Mouse (Mus musculus) MEL (cell line): ENCODE measurements around the gene Cntn5. TPM values are rescaled to one million over a fixed set of nuclear protein-coding genes. Genes with fewer than 3 reads are reported as not detected.
A peak's percentile ranks its signal among the peaks of the same experiment; 100 is the strongest.

Experiments
- DNase-seq: peaks from one replicate; pipeline ENCODE4 v3.0.0; 2011; ENCODE audit warnings: low read depth, low spot score
- H3K27ac ChIP-seq: 2 replicates; pipeline ENCODE4 v1.5.1; 2012; ENCODE audit warnings: low read depth, mild to moderate bottlenecking, control low read depth, low read length, moderate library complexity; ENCODE audit not compliant: control insufficient read depth
- H3K27me3 ChIP-seq, 2 experiments: fragments of 150-350 bp in 1 of 2; sonication (generic) in 1 of 2; 2 replicates each; pipeline ENCODE4 v1.6.1; 2012; ENCODE audit warnings: low read length in 2 of 2, mild to moderate bottlenecking in 2 of 2, improper control_type of control experiment in 1 of 2, moderate library complexity in 1 of 2; ENCODE audit not compliant: insufficient read depth in 2 of 2, control insufficient read depth in 1 of 2
- H3K36me3 ChIP-seq, 2 experiments: 2 replicates each; pipeline ENCODE4 v1.6.1; 2012 to 2014; ENCODE audit warnings: low read length in 2 of 2, improper control_type of control experiment in 1 of 2, inconsistent platforms in 1 of 2, mild to moderate bottlenecking in 1 of 2; ENCODE audit not compliant: insufficient read depth in 2 of 2, control insufficient read depth in 1 of 2
- H3K4me1 ChIP-seq, 2 experiments: fragments of 150-350 bp in 1 of 2; sonication (generic) in 1 of 2; 2 replicates each; pipeline ENCODE4 v1.6.1; 2012; ENCODE audit warnings: low read length in 2 of 2, improper control_type of control experiment in 1 of 2, mild to moderate bottlenecking in 1 of 2; ENCODE audit not compliant: insufficient read depth in 2 of 2, control insufficient read depth in 1 of 2
- H3K4me3 ChIP-seq, 2 experiments: fragments of 150-350 bp in 1 of 2; sonication (generic) in 1 of 2; 2 replicates each; pipeline ENCODE4 v1.5.1; 2012; ENCODE audit warnings: low read depth in 2 of 2, low read length in 2 of 2, mild to moderate bottlenecking in 2 of 2, moderate library complexity in 2 of 2, control low read depth in 1 of 2, improper control_type of control experiment in 1 of 2; ENCODE audit not compliant: control insufficient read depth in 1 of 2, insufficient read depth in 1 of 2
- H3K79me2 ChIP-seq: 2 replicates; pipeline ENCODE4 v1.6.1; 2012; ENCODE audit warnings: mild to moderate bottlenecking, low read length, moderate library complexity; ENCODE audit not compliant: control insufficient read depth, poor library complexity, insufficient read depth
- H3K9ac ChIP-seq: 2 replicates; pipeline ENCODE4 v1.6.1; 2012; ENCODE audit warnings: low read depth, mild to moderate bottlenecking, control low read depth, low read length, moderate library complexity; ENCODE audit not compliant: control insufficient read depth, poor library complexity, severe bottlenecking
- H3K9me3 ChIP-seq: fragments of 150-350 bp; sonication (generic); replicated peaks from 2 replicates; pipeline ENCODE4 v1.6.1; 2012; ENCODE audit warnings: mild to moderate bottlenecking, low read length, improper control_type of control experiment, moderate library complexity; ENCODE audit not compliant: insufficient read depth
- CTCF ChIP-seq, 3 experiments: IDR thresholded peaks in 2 of 3; conservative IDR thresholded peaks in 1 of 3; 2 replicates each; pipeline ENCODE4 v1.5.1; 2011 to 2012; ENCODE audit warnings: low read length in 3 of 3, low read depth in 2 of 3, mild to moderate bottlenecking in 2 of 3, improper control_type of control experiment in 1 of 3, inconsistent platforms in 1 of 3, mixed read lengths in 1 of 3, moderate library complexity in 1 of 3; ENCODE audit not compliant: control insufficient read depth in 1 of 3, insufficient read depth in 1 of 3, poor library complexity in 1 of 3, severe bottlenecking in 1 of 3
- ELF1 ChIP-seq: IDR thresholded peaks from 2 replicates; pipeline ENCODE4 v1.6.1; 2014; ENCODE audit warnings: low read depth, mild to moderate bottlenecking, inconsistent platforms, low read length, improper control_type of control experiment, moderate library complexity
- EP300 ChIP-seq, 2 experiments: IDR thresholded peaks; 2 replicates each; pipeline ENCODE4 v1.6.1; 2011; ENCODE audit warnings: improper control_type of control experiment in 2 of 2, low read length in 2 of 2, low read depth in 1 of 2, mild to moderate bottlenecking in 1 of 2
- KAT2A ChIP-seq: conservative IDR thresholded peaks from 2 replicates; pipeline ENCODE4 v1.6.1; 2012; ENCODE audit warnings: low read depth, low read length, improper control_type of control experiment, inconsistent platforms
- NELFE ChIP-seq: IDR thresholded peaks from 2 replicates; pipeline ENCODE4 v1.6.1; 2011; ENCODE audit warnings: low read depth, low read length, improper control_type of control experiment
- NRF1 ChIP-seq: IDR thresholded peaks from 2 replicates; pipeline ENCODE4 v1.6.1; 2014; ENCODE audit warnings: low read depth, mild to moderate bottlenecking, inconsistent platforms, low read length, improper control_type of control experiment, moderate library complexity; ENCODE audit not compliant: poor library complexity, insufficient read depth, severe bottlenecking
- POLR2AphosphoS2 ChIP-seq: IDR thresholded peaks from 2 replicates; pipeline ENCODE4 v1.6.1; 2011; ENCODE audit warnings: low read length, improper control_type of control experiment
- POLR2AphosphoS5 ChIP-seq: IDR thresholded peaks from 2 replicates; pipeline ENCODE4 v1.6.1; 2012; ENCODE audit warnings: low read depth, borderline replicate concordance, mild to moderate bottlenecking, inconsistent platforms, low read length, moderate library complexity, mixed read lengths
- RAD21 ChIP-seq: IDR thresholded peaks from 2 replicates; pipeline ENCODE4 v1.6.1; 2011; ENCODE audit warnings: mild to moderate bottlenecking, low read depth, low read length, improper control_type of control experiment
- RCOR1 ChIP-seq: IDR thresholded peaks from 2 replicates; pipeline ENCODE4 v1.6.1; 2012; ENCODE audit warnings: low read depth, mild to moderate bottlenecking, inconsistent platforms, low read length, improper control_type of control experiment
- SIN3A ChIP-seq: IDR thresholded peaks from 2 replicates; pipeline ENCODE4 v1.6.1; 2012; ENCODE audit warnings: low read length, improper control_type of control experiment, inconsistent platforms
- SMC3 ChIP-seq: IDR thresholded peaks from 2 replicates; pipeline ENCODE4 v1.6.1; 2011; ENCODE audit warnings: low read depth, low read length, improper control_type of control experiment
- TCF12 ChIP-seq: IDR thresholded peaks from 2 replicates; pipeline ENCODE4 v1.6.1; 2014; ENCODE audit warnings: low read depth, mild to moderate bottlenecking, inconsistent platforms, low read length, improper control_type of control experiment, moderate library complexity
- UBTF ChIP-seq: IDR thresholded peaks from 2 replicates; pipeline ENCODE4 v1.6.1; 2012; ENCODE audit warnings: low read depth, mild to moderate bottlenecking, inconsistent platforms, low read length, improper control_type of control experiment, moderate library complexity, borderline replicate concordance; ENCODE audit not compliant: insufficient read depth
- USF1 ChIP-seq: IDR thresholded peaks from 2 replicates; pipeline ENCODE4 v1.6.1; 2014; ENCODE audit warnings: low read depth, mild to moderate bottlenecking, inconsistent platforms, low read length, improper control_type of control experiment, moderate library complexity
- ZC3H11A ChIP-seq: IDR thresholded peaks from 2 replicates; pipeline ENCODE4 v1.6.1; 2012; ENCODE audit warnings: low read depth, mild to moderate bottlenecking, inconsistent platforms, low read length, improper control_type of control experiment
- ZNF384 ChIP-seq: IDR thresholded peaks from 2 replicates; pipeline ENCODE4 v1.6.1; 2012; ENCODE audit warnings: low read depth, mild to moderate bottlenecking, inconsistent platforms, low read length, improper control_type of control experiment
- polyA plus RNA-seq, 2 experiments: library from polyadenylated mRNA; stranded (reverse) in 1 of 2; unstranded in 1 of 2; fragments of >175 nt in 1 of 2; fragments of >200 nt in 1 of 2; gene quantifications; 2 replicates each; pipeline versions ENCODE4 v1.2.1 to v1.2.4; 2012; ENCODE audit warnings: low replicate concordance in 2 of 2, low read depth in 1 of 2; ENCODE audit not compliant: insufficient read length in 2 of 2, insufficient read depth in 1 of 2, missing spikeins in 1 of 2
- total RNA-seq: library from RNA; depleted of rRNA; stranded (reverse); fragments of 300-350 nt; gene quantifications from 2 replicates; pipeline ENCODE4 v1.2.3, GENCODE M21; 2012

Cntn5 gene
- total and polyA plus RNA-seq, 3 experiments, result not detected

DNA sequence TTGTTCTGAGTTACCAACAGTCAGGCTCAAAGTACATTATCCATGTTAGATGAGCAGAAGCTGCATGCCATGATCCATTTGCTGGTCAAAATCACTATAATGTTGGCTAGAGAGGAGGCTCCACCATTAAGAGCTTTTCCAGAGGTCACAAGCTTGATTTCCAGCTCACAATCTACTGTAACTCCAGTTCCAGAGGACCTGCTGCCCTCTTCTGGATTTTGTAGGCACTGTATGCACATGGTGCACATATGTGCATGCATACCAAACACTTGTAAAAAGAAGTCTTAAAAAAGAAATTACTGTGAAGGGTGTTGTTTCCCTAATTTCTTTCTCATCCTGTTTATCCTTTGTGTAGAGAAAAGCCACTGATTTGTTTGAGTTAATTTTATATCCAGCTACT is 439.8 kb downstream of the Cntn5 start:
- no peak for TF ChIP-seq NELFE
- peak; percentile 40 for TF ChIP-seq ZC3H11A
- TF ChIP-seq CTCF (IDR thresholded peaks at IDR 0.05 in 2 of 3, conservative IDR thresholded peaks at IDR 0.05 in 1 of 3; ENCODE audit: control insufficient read depth in 1 of 3, insufficient read depth in 1 of 3, low read depth in 2 of 3, low read length in 3 of 3, poor library complexity in 1 of 3, severe bottlenecking in 1 of 3), result peak in 2 of 3 experiments; percentile 25 to 49; a peak in 3 of 6 replicates
- no peak for TF ChIP-seq ELF1
- TF ChIP-seq EP300 (IDR thresholded peaks at IDR 0.05; ENCODE audit: low read depth in 1 of 2, low read length in 2 of 2), result no peak
- peak; percentile 47 for TF ChIP-seq SMC3
- TF ChIP-seq UBTF, result no peak
- TF ChIP-seq RAD21, result peak; percentile 34
- TF ChIP-seq SIN3A, result no peak
- TF ChIP-seq ZNF384, result 0 out of 2 replicates have a peak, but pooled peaks have one; percentile 25
- TF ChIP-seq KAT2A, result no peak
- no peaks in the 10 kb centered on the region for H3K27me3 ChIP-seq
- H3K79me2 ChIP-seq, result no peaks in the 10 kb centered on the region
- no peaks in the 10 kb centered on the region for H3K36me3 ChIP-seq
- no peaks in the 10 kb centered on the region for H3K4me1 ChIP-seq
- no peak overlapping the region for H3K27ac ChIP-seq
- no peak overlapping the region for H3K4me3 ChIP-seq
- H3K9me3 ChIP-seq, result no peaks in the 10 kb centered on the region
- peak; percentile 33 for DNase-seq
- H3K9ac ChIP-seq, result no peak overlapping the region

- no peaks in the 10 kb centered on the region for H3K79me2 ChIP-seq
- TF ChIP-seq POLR2AphosphoS2, result no peak
- no peak for TF ChIP-seq RAD21
- TF ChIP-seq ELF1, result no peak
- TF ChIP-seq TCF12, result no peak
- TF ChIP-seq NRF1, result no peak
- TF ChIP-seq UBTF, result no peak
- TF ChIP-seq RCOR1, result no peak
- no peak for TF ChIP-seq USF1
- TF ChIP-seq POLR2AphosphoS5, result no peak
- TF ChIP-seq, all 39 proteins: peak for 0
- no peak overlapping the region for H3K9ac ChIP-seq
- H3K4me3 ChIP-seq, result no peak overlapping the region
- no peaks in the 10 kb centered on the region for H3K36me3 ChIP-seq
- no peak overlapping the region for H3K27ac ChIP-seq
- no peaks in the 10 kb centered on the region; a peak in 1 of 4 replicates for H3K27me3 ChIP-seq
- H3K4me1 ChIP-seq, result no peaks in the 10 kb centered on the region
- DNase-seq, result no peak
- no peaks in the 10 kb centered on the region for H3K9me3 ChIP-seq
These were observed 446.7 kb downstream of the Cntn5 start for GRCm38 (mm10) chr9:10457900-10458299.
